Mouse (Mus musculus): ENCODE data around the gene Jpt1. TPM values are rescaled to one million over a fixed set of nuclear protein-coding genes. Genes with fewer than 3 reads are reported as not detected.

Gene Jpt1
- total and polyA plus RNA-seq, 3 experiments: 294 to 479 (median 439) TPM

DNA sequence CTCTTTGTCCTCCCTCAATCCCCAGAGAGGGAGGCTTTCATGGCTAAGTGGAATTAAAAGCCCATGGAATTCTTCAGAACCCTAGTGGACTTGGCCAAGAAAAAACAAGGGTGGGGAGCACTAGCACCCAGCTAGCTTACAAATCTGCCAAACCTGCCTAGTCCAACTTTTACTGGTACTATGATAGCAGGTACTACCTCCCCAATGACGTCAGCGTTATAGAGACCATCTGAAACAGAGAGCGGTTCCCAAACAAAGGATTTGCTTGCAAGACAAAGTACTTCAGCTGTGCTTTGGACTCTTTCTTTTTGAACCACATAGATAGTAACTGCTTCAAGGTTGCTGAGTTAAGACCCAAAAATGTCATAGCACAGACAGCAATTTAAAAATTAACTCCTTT is 2.2 kb downstream of the Jpt1 start:
- Histone ChIP-seq H3K27ac (ENCODE audit: insufficient read depth, low read depth) (peak overlapping the region; percentile 35; the same call in 1 of the 2 replicates), H3K9me3 (replicated peaks; ENCODE audit: low read length) (no peaks in the 10 kb centered on the region), H3K79me2 (replicated peaks; ENCODE audit: control insufficient read depth, extremely low read depth, insufficient read depth, poor library complexity, severe bottlenecking) (peaks cover 70% of the 10 kb centered on the region), H3K9ac (ENCODE audit: insufficient read depth, low read depth) (peak overlapping the region; percentile 90), H3K4me2 (ENCODE audit: insufficient read depth, low read depth, poor library complexity, severe bottlenecking) (peak overlapping the region; percentile 99), H3K4me3 (replicated peaks in 1 of 3; ENCODE audit: low read depth in 2 of 3, low read length in 2 of 3, poor library complexity in 1 of 3) (peak overlapping the region; percentile 84 to 96 (median 96)), H3K36me3 (replicated peaks in 1 of 2; ENCODE audit: control insufficient read depth in 1 of 2, insufficient read depth in 1 of 2, low read length in 1 of 2) (peaks cover 0 to 30% of the 10 kb centered on the region in 2 experiments), H3K4me1 (ENCODE audit: control insufficient read depth in 1 of 2, insufficient read depth in 2 of 2) (peaks cover 32 to 60% of the 10 kb centered on the region in 2 experiments), H3K27me3 (replicated peaks) (no peaks in the 10 kb centered on the region)
- TF ChIP-seq EP300 (IDR thresholded peaks at IDR 0.05; ENCODE audit: low read length): no peak
- TF ChIP-seq E2F4 (IDR thresholded peaks at IDR 0.05; ENCODE audit: insufficient replicate concordance, low read depth, low read length): 0 out of 2 replicates have a peak, but pooled peaks have one; percentile 15
- 0 out of 2 replicates have a peak, but pooled peaks have one; percentile 12 for TF ChIP-seq TCF12 (IDR thresholded peaks at IDR 0.05; ENCODE audit: low read depth, low read length)
- no peak for TF ChIP-seq ZC3H11A (IDR thresholded peaks at IDR 0.05; ENCODE audit: low read depth, low read length)
- TF ChIP-seq MAFK (IDR thresholded peaks at IDR 0.05; ENCODE audit: insufficient replicate concordance, low read length): peak; percentile 14; the same call in 1 of the 2 replicates
- no peak for TF ChIP-seq ETS1 (conservative IDR thresholded peaks at IDR 0.05; ENCODE audit: low read depth, low read length)
- 0 out of 2 replicates have a peak, but pooled peaks have one; percentile 21 for TF ChIP-seq RCOR1 (conservative IDR thresholded peaks at IDR 0.05; ENCODE audit: low read depth, low read length)
- no peak for TF ChIP-seq MAX (IDR thresholded peaks at IDR 0.05; ENCODE audit: low read length)
- no peak for TF ChIP-seq NELFE (IDR thresholded peaks at IDR 0.05; ENCODE audit: low read depth, low read length)
- peak; percentile 24; the same call in 1 of the 2 replicates for TF ChIP-seq JUND (conservative IDR thresholded peaks at IDR 0.05; ENCODE audit: low read depth, low read length)
- no peak for TF ChIP-seq SMC3 (IDR thresholded peaks at IDR 0.05; ENCODE audit: low read depth, low read length)
- no peak for TF ChIP-seq BHLHE40 (IDR thresholded peaks at IDR 0.05; ENCODE audit: low read depth, low read length)
- dilution Hi-C loops (cut with MboI; ENCODE audit: extremely low pct_ligation_motif_present, extremely low pct_unique_long_range_greater_than_20kb, low sequenced_read_pairs) (no loop called here), in situ Hi-C loops (cut with MboI; ENCODE audit: low pct_ligation_motif_present, low pct_unique_long_range_greater_than_20kb, low sequenced_read_pairs) (no loop called here)
- DNase-seq (ENCODE audit: extremely low read depth): no peak

DNA sequence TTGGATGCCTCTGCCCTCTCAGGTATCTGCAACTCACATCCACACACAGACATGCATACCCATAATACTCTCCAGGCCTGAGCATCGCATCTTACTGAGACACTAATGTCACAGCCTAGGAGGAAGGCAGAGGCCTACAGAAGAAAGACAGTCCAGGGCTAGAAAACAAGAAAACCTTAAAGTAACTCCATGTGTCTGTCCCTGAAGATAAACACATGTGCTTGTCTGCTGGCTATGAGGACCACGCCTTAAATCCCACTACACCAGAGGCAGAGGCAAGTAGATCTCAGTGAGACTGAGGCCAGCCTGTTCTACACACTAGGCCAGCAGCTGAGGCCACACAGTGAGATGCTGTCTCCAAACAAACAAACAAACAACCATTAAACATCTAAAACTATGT is 3.1 kb downstream of the Jpt1 start:
- TF ChIP-seq USF2 (conservative IDR thresholded peaks at IDR 0.05; ENCODE audit: low read depth, low read length) (no peak), MAZ (IDR thresholded peaks at IDR 0.05; ENCODE audit: low read depth, low read length) (no peak), KAT2A (IDR thresholded peaks at IDR 0.05; ENCODE audit: insufficient replicate concordance, low read length) (no peak), ZNF384 (IDR thresholded peaks at IDR 0.05; ENCODE audit: low read depth, low read length) (no peak), SIN3A (IDR thresholded peaks at IDR 0.05; ENCODE audit: low read length) (0 out of 2 replicates have a peak, but pooled peaks have one; percentile 25), E2F4 (IDR thresholded peaks at IDR 0.05; ENCODE audit: insufficient replicate concordance, low read depth, low read length) (no peak), MXI1 (IDR thresholded peaks at IDR 0.05; ENCODE audit: low read depth, low read length) (peak; percentile 59), NELFE (IDR thresholded peaks at IDR 0.05; ENCODE audit: low read depth, low read length) (no peak), MYC (IDR thresholded peaks at IDR 0.05; ENCODE audit: low read depth, low read length) (no peak), CHD2 (IDR thresholded peaks at IDR 0.05; ENCODE audit: low read length) (no peak), SMC3 (IDR thresholded peaks at IDR 0.05; ENCODE audit: low read depth, low read length) (no peak), ETS1 (conservative IDR thresholded peaks at IDR 0.05; ENCODE audit: low read depth, low read length) (no peak), BHLHE40 (IDR thresholded peaks at IDR 0.05; ENCODE audit: low read depth, low read length) (no peak)
- Histone ChIP-seq H3K27ac (ENCODE audit: insufficient read depth, low read depth) (no peak overlapping the region), H3K27me3 (replicated peaks) (no peaks in the 10 kb centered on the region), H3K4me1 (ENCODE audit: control insufficient read depth in 1 of 2, insufficient read depth in 2 of 2) (peaks cover 36 to 67% of the 10 kb centered on the region in 2 experiments), H3K9me3 (replicated peaks; ENCODE audit: low read length) (no peaks in the 10 kb centered on the region), H3K36me3 (replicated peaks in 1 of 2; ENCODE audit: control insufficient read depth in 1 of 2, insufficient read depth in 1 of 2, low read length in 1 of 2) (peaks cover 0 to 36% of the 10 kb centered on the region in 2 experiments), H3K4me2 (ENCODE audit: insufficient read depth, low read depth, poor library complexity, severe bottlenecking) (peak overlapping the region; percentile 99), H3K9ac (ENCODE audit: insufficient read depth, low read depth) (peak overlapping the region; percentile 90; the same call in 1 of the 2 replicates), H3K79me2 (replicated peaks; ENCODE audit: control insufficient read depth, extremely low read depth, insufficient read depth, poor library complexity, severe bottlenecking) (peaks cover 79% of the 10 kb centered on the region), H3K4me3 (replicated peaks in 1 of 3; ENCODE audit: low read depth in 2 of 3, low read length in 2 of 3, poor library complexity in 1 of 3) (peak overlapping the region in 1 of 3 experiments; percentile 2)
- in situ Hi-C loops (cut with MboI; ENCODE audit: low pct_ligation_motif_present, low pct_unique_long_range_greater_than_20kb, low sequenced_read_pairs): no loop called here
- dilution Hi-C loops (cut with MboI; ENCODE audit: extremely low pct_ligation_motif_present, extremely low pct_unique_long_range_greater_than_20kb, low sequenced_read_pairs): no loop called here
- DNase-seq (ENCODE audit: extremely low read depth): no peak
